Mouse (Mus musculus): ENCODE results near the gene Taar7b. TPM values are rescaled to one million over a fixed set of nuclear protein-coding genes. Genes with fewer than 3 reads are reported as not detected.

Gene Taar7b
- polyA plus RNA-seq (2015; fragmentation: Nextera tagmentation; extraction: Ambion mirVana): not detected in 2 replicates

- Histone ChIP-seq H3K4me3 (ENCODE audit: low read depth, low read length) (no peak within 1 kb of the TSS), H3K4me1 (ENCODE audit: control insufficient read depth, low read depth, low read length) (no peaks in the 10 kb centered on the region), H3K9me3 (replicated peaks; ENCODE audit: control insufficient read depth, low read length) (no peaks in the 10 kb centered on the region), H3K36me3 (ENCODE audit: control insufficient read depth, insufficient read depth) (no peaks in the 10 kb centered on the region), H3K27me3 (ENCODE audit: control insufficient read depth, insufficient read depth, low read depth, low read length) (no peaks in the 10 kb centered on the region), H3K9ac (ENCODE audit: low read depth, low read length) (no peak within 1 kb of the TSS), H3K27ac (ENCODE audit: low read length) (no peak within 1 kb of the TSS), H3K4me2 (ENCODE audit: low read depth, low read length) (no peak within 1 kb of the TSS)
- WGBS (ENCODE audit: insufficient replicate concordance): 68% methylated on average over 1 of the region's 1 CpGs
- no peak for ATAC-seq (ENCODE audit: low read depth)
These were observed at the start of gene Taar7b for GRCm38 (mm10) chr10:23999639-24000038. Gene Taar7b (plus strand): TSS chr10:23999939.

- H3K9ac ChIP-seq (ENCODE audit: low read depth, low read length): no peak overlapping the region
- no peaks in the 10 kb centered on the region for H3K36me3 ChIP-seq (ENCODE audit: control insufficient read depth, insufficient read depth)
- H3K4me2 ChIP-seq (ENCODE audit: low read depth, low read length): no peak overlapping the region
- no peaks in the 10 kb centered on the region for H3K27me3 ChIP-seq (ENCODE audit: control insufficient read depth, insufficient read depth, low read depth, low read length)
- no peaks in the 10 kb centered on the region for H3K4me1 ChIP-seq (ENCODE audit: control insufficient read depth, low read depth, low read length)
- no peak overlapping the region for H3K27ac ChIP-seq (ENCODE audit: low read length)
- H3K4me3 ChIP-seq (ENCODE audit: low read depth, low read length): no peak overlapping the region
- no peak for ATAC-seq (ENCODE audit: low read depth)
- 68% methylated on average over 6 of the region's 6 CpGs for whole genome bisulfite sequencing (ENCODE audit: insufficient replicate concordance)
- H3K9me3 ChIP-seq (replicated peaks; ENCODE audit: control insufficient read depth, low read length): no peaks in the 10 kb centered on the region
These were observed 48.0 kb upstream of the Taar7b start for GRCm38 (mm10) chr10:23951714-23952113.

GRCm38 (mm10) chr10:23959071-23959470, 40.7 kb upstream of the Taar7b start:
- 46% methylated on average over 3 of the region's 3 CpGs for WGBS (ENCODE audit: insufficient replicate concordance)
- no peaks in the 10 kb centered on the region for H3K9me3 ChIP-seq (replicated peaks; ENCODE audit: control insufficient read depth, low read length)
- H3K27ac ChIP-seq (ENCODE audit: low read length): no peak overlapping the region
- H3K27me3 ChIP-seq (ENCODE audit: control insufficient read depth, insufficient read depth, low read depth, low read length): no peaks in the 10 kb centered on the region
- H3K36me3 ChIP-seq (ENCODE audit: control insufficient read depth, insufficient read depth): no peaks in the 10 kb centered on the region
- no peak for ATAC-seq (ENCODE audit: low read depth)
- H3K4me3 ChIP-seq (ENCODE audit: low read depth, low read length): no peak overlapping the region
- H3K4me1 ChIP-seq (ENCODE audit: control insufficient read depth, low read depth, low read length): no peaks in the 10 kb centered on the region
- no peak overlapping the region for H3K9ac ChIP-seq (ENCODE audit: low read depth, low read length)
- H3K4me2 ChIP-seq (ENCODE audit: low read depth, low read length): no peak overlapping the region

- Histone ChIP-seq H3K4me2 (ENCODE audit: low read depth, low read length) (no peak within 1 kb of the TSS), H3K9ac (ENCODE audit: low read depth, low read length) (no peak within 1 kb of the TSS), H3K36me3 (ENCODE audit: control insufficient read depth, insufficient read depth) (no peaks in the 10 kb centered on the region), H3K27ac (ENCODE audit: low read length) (no peak within 1 kb of the TSS), H3K4me1 (ENCODE audit: control insufficient read depth, low read depth, low read length) (no peaks in the 10 kb centered on the region), H3K4me3 (ENCODE audit: low read depth, low read length) (no peak within 1 kb of the TSS), H3K9me3 (replicated peaks; ENCODE audit: control insufficient read depth, low read length) (no peaks in the 10 kb centered on the region), H3K27me3 (ENCODE audit: control insufficient read depth, insufficient read depth, low read depth, low read length) (no peaks in the 10 kb centered on the region)
- 64% methylated on average over 13 of the region's 13 CpGs for WGBS (ENCODE audit: insufficient replicate concordance)
- no peak for ATAC-seq (ENCODE audit: low read depth)
These were observed 39.3 kb upstream of the Taar7b start, which contains the start of gene Taar4 for GRCm38 (mm10) chr10:23960444-23960915. Gene Taar4 (plus strand): TSS chr10:23960494.

GRCm38 (mm10) chr10:23963444-23963843, 36.3 kb upstream of the Taar7b start:
- ATAC-seq (ENCODE audit: low read depth): no peak
- H3K27ac ChIP-seq (ENCODE audit: low read length): no peak overlapping the region
- no peaks in the 10 kb centered on the region for H3K9me3 ChIP-seq (replicated peaks; ENCODE audit: control insufficient read depth, low read length)

GRCm38 (mm10) chr10:23964921-23965610, 34.7 kb upstream of the Taar7b start:
- no peaks in the 10 kb centered on the region for H3K27me3 ChIP-seq (ENCODE audit: control insufficient read depth, insufficient read depth, low read depth, low read length)
- no peak overlapping the region for H3K4me3 ChIP-seq (ENCODE audit: low read depth, low read length)
- no peaks in the 10 kb centered on the region for H3K4me1 ChIP-seq (ENCODE audit: control insufficient read depth, low read depth, low read length)
- no peaks in the 10 kb centered on the region for H3K36me3 ChIP-seq (ENCODE audit: control insufficient read depth, insufficient read depth)
- H3K9ac ChIP-seq (ENCODE audit: low read depth, low read length): no peak overlapping the region
- H3K9me3 ChIP-seq (replicated peaks; ENCODE audit: control insufficient read depth, low read length): no peaks in the 10 kb centered on the region
- 61% methylated on average over 6 of the region's 6 CpGs for WGBS (ENCODE audit: insufficient replicate concordance)
- no peak overlapping the region for H3K27ac ChIP-seq (ENCODE audit: low read length)
- H3K4me2 ChIP-seq (ENCODE audit: low read depth, low read length): no peak overlapping the region
- no peak for ATAC-seq (ENCODE audit: low read depth)

More at GRCm38 (mm10) chr10:23963444-23963843, 36.3 kb upstream of the Taar7b start:
- Histone ChIP-seq H3K4me2 (ENCODE audit: low read depth, low read length) (no peak overlapping the region), H3K4me1 (ENCODE audit: control insufficient read depth, low read depth, low read length) (no peaks in the 10 kb centered on the region), H3K36me3 (ENCODE audit: control insufficient read depth, insufficient read depth) (no peaks in the 10 kb centered on the region), H3K4me3 (ENCODE audit: low read depth, low read length) (no peak overlapping the region), H3K27me3 (ENCODE audit: control insufficient read depth, insufficient read depth, low read depth, low read length) (no peaks in the 10 kb centered on the region), H3K9ac (ENCODE audit: low read depth, low read length) (no peak overlapping the region)
- WGBS (ENCODE audit: insufficient replicate concordance): 56% methylated on average over 3 of the region's 3 CpGs

GRCm38 (mm10) chr10:23970656-23971165, 29.0 kb upstream of the Taar7b start, which contains the start of gene Taar5:
Gene Taar5 (plus strand): TSS chr10:23970706.
- H3K4me1 ChIP-seq (ENCODE audit: control insufficient read depth, low read depth, low read length): no peaks in the 10 kb centered on the region
- H3K9me3 ChIP-seq (replicated peaks; ENCODE audit: control insufficient read depth, low read length): no peaks in the 10 kb centered on the region
- WGBS (ENCODE audit: insufficient replicate concordance): 74% methylated on average over 11 of the region's 11 CpGs
- no peak within 1 kb of the TSS for H3K9ac ChIP-seq (ENCODE audit: low read depth, low read length)
- H3K36me3 ChIP-seq (ENCODE audit: control insufficient read depth, insufficient read depth): no peaks in the 10 kb centered on the region
- no peak within 1 kb of the TSS for H3K27ac ChIP-seq (ENCODE audit: low read length)
- no peak for ATAC-seq (ENCODE audit: low read depth)
- H3K4me3 ChIP-seq (ENCODE audit: low read depth, low read length): no peak within 1 kb of the TSS
- no peak within 1 kb of the TSS for H3K4me2 ChIP-seq (ENCODE audit: low read depth, low read length)
- no peaks in the 10 kb centered on the region for H3K27me3 ChIP-seq (ENCODE audit: control insufficient read depth, insufficient read depth, low read depth, low read length)

- no peaks in the 10 kb centered on the region for H3K27me3 ChIP-seq (ENCODE audit: control insufficient read depth, insufficient read depth, low read depth, low read length)
- H3K4me2 ChIP-seq (ENCODE audit: low read depth, low read length): no peak overlapping the region
- H3K27ac ChIP-seq (ENCODE audit: low read length): no peak overlapping the region
- H3K9me3 ChIP-seq (replicated peaks; ENCODE audit: control insufficient read depth, low read length): no peaks in the 10 kb centered on the region
- ATAC-seq (ENCODE audit: low read depth): no peak
- H3K4me3 ChIP-seq (ENCODE audit: low read depth, low read length): no peak overlapping the region
- H3K4me1 ChIP-seq (ENCODE audit: control insufficient read depth, low read depth, low read length): no peaks in the 10 kb centered on the region
- no peaks in the 10 kb centered on the region for H3K36me3 ChIP-seq (ENCODE audit: control insufficient read depth, insufficient read depth)
- no peak overlapping the region for H3K9ac ChIP-seq (ENCODE audit: low read depth, low read length)
- 58% methylated on average over 5 of the region's 5 CpGs for WGBS (ENCODE audit: insufficient replicate concordance)
These were observed 28.5 kb upstream of the Taar7b start for GRCm38 (mm10) chr10:23971256-23971655.

GRCm38 (mm10) chr10:23977958-23978357, 21.8 kb upstream of the Taar7b start:
- Histone ChIP-seq H3K9ac (ENCODE audit: low read depth, low read length) (no peak overlapping the region), H3K4me3 (ENCODE audit: low read depth, low read length) (no peak overlapping the region), H3K27me3 (ENCODE audit: control insufficient read depth, insufficient read depth, low read depth, low read length) (no peaks in the 10 kb centered on the region), H3K4me1 (ENCODE audit: control insufficient read depth, low read depth, low read length) (no peaks in the 10 kb centered on the region), H3K27ac (ENCODE audit: low read length) (no peak overlapping the region), H3K36me3 (ENCODE audit: control insufficient read depth, insufficient read depth) (no peaks in the 10 kb centered on the region), H3K4me2 (ENCODE audit: low read depth, low read length) (no peak overlapping the region), H3K9me3 (replicated peaks; ENCODE audit: control insufficient read depth, low read length) (no peaks in the 10 kb centered on the region)
- WGBS (ENCODE audit: insufficient replicate concordance): 51% methylated on average over 4 of the region's 4 CpGs
- ATAC-seq (ENCODE audit: low read depth): no peak
